Mouse (Mus musculus) heart, adult 2 months (tissue): Measurements from ENCODE around the gene Pmepa1. TPM values are rescaled to one million over a fixed set of nuclear protein-coding genes. Genes with fewer than 3 reads are reported as not detected.

Source experiments
- DNase-seq, 2 experiments: peaks; one replicate each; pipeline ENCODE4 v3.0.0; 2021
- H3K27ac ChIP-seq: fragments of 200-600 bp; 2 replicates; pipeline ENCODE4 v1.8.1; 2022
- H3K27me3 ChIP-seq: fragments of 200-500 bp; 2 replicates; pipeline ENCODE4 v1.6.1; 2012; ENCODE audit warnings: mild to moderate bottlenecking, low read length, inconsistent platforms, mixed read lengths; ENCODE audit not compliant: control insufficient read depth, insufficient read depth
- H3K36me3 ChIP-seq: fragments of 200-500 bp; 2 replicates; pipeline ENCODE4 v1.6.1; 2012; ENCODE audit warnings: low read length, inconsistent platforms; ENCODE audit not compliant: control insufficient read depth, insufficient read depth
- H3K4me1 ChIP-seq: fragments of 200-500 bp; 2 replicates; pipeline ENCODE4 v1.6.1; 2011; ENCODE audit warnings: low read length; ENCODE audit not compliant: control insufficient read depth, insufficient read depth
- H3K4me3 ChIP-seq: fragments of 200-600 bp; 2 replicates; pipeline ENCODE4 v1.8.1; 2022
- H3K79me2 ChIP-seq: fragments of 200-500 bp; replicated peaks from 2 replicates; pipeline ENCODE4 v1.6.1; 2012; ENCODE audit warnings: mild to moderate bottlenecking, inconsistent platforms, low read length, moderate library complexity, mixed read lengths; ENCODE audit not compliant: control insufficient read depth, insufficient read depth
- H3K9ac ChIP-seq: fragments of 200-500 bp; 2 replicates; pipeline ENCODE4 v1.6.1; 2012; ENCODE audit warnings: low read depth, mild to moderate bottlenecking, control low read depth, inconsistent platforms, low read length, mixed read lengths
- CTCF ChIP-seq: fragments of 200-600 bp; IDR thresholded peaks from 2 replicates; pipeline ENCODE4 v1.8.1; 2022; ENCODE audit warnings: antibody characterized with exemption, mild to moderate bottlenecking, moderate library complexity
- EP300 ChIP-seq: fragments of 200-500 bp; IDR thresholded peaks from 2 replicates; pipeline ENCODE4 v1.6.1; 2011; ENCODE audit warnings: low read depth, low read length, control low read depth; ENCODE audit not compliant: insufficient read depth
- POLR2A ChIP-seq: fragments of 200-500 bp; IDR thresholded peaks from 2 replicates; pipeline ENCODE4 v1.6.1; 2011; ENCODE audit warnings: mild to moderate bottlenecking, low read depth, low read length, control low read depth; ENCODE audit not compliant: insufficient read depth
- WGBS: fragments of 180-500 bp; shearing (Covaris S2); methylation state at CpG from one replicate; pipeline ENCODE4 v1.1.7; 2018; 5-methylcytosine and 5-hydroxymethylcytosine counted together
- intact Hi-C: fragments of 180-260 bp; cut with DNase I; formaldehyde crosslinking; loops from one replicate; pipeline ENCODE4 v1.15.1; 2025
- polyA plus RNA-seq: library from polyadenylated mRNA; depleted of rRNA; stranded (reverse); fragments of >200 nt; gene quantifications from 2 replicates; pipeline ENCODE4 v1.2.3, GENCODE M21; 2012
- total RNA-seq, 2 experiments: library from RNA; stranded (reverse); gene quantifications; 2 replicates each; pipeline ENCODE4 v1.2.3; 2021

Gene Pmepa1
- total and polyA plus RNA-seq, 3 experiments, result 28.4 to 41.7 (median 31.4) TPM

DNA sequence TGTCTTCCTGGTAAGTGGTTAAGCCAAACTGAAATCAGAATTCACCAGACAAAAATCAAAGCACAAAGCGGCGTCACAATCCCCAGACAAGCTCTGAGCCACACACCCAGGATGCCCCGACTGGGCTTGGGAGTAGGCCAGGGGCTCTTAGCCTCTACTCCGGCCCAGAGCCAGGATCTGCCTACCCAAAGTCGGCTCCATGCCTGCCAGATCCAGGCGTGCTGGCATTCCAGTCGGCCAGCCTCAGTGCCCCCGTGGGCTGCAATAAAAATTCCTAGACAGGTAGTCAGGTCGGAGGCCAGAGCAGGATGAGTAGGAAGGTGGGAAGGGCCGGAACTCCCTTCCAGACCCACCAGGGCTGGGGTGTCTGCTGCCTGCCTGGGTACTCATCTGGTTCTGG, 14.8 kb downstream of the Pmepa1 start:
- WGBS, result 54% methylated on average over 10 of the region's 10 CpGs
- H3K4me1 ChIP-seq, result peaks cover 36% of the 10 kb centered on the region
- no peak overlapping the region for H3K27ac ChIP-seq
- TF ChIP-seq POLR2A (no peak), EP300 (no peak), CTCF (no peak)
- no peaks in the 10 kb centered on the region for H3K27me3 ChIP-seq
- peaks cover 2% of the 10 kb centered on the region for H3K79me2 ChIP-seq
- H3K36me3 ChIP-seq, result no peaks in the 10 kb centered on the region
- H3K9ac ChIP-seq, result no peak overlapping the region
- peak; percentile 65 to 73 for DNase-seq
- no peak overlapping the region for H3K4me3 ChIP-seq
- intact Hi-C loops, result no loop called here

DNA sequence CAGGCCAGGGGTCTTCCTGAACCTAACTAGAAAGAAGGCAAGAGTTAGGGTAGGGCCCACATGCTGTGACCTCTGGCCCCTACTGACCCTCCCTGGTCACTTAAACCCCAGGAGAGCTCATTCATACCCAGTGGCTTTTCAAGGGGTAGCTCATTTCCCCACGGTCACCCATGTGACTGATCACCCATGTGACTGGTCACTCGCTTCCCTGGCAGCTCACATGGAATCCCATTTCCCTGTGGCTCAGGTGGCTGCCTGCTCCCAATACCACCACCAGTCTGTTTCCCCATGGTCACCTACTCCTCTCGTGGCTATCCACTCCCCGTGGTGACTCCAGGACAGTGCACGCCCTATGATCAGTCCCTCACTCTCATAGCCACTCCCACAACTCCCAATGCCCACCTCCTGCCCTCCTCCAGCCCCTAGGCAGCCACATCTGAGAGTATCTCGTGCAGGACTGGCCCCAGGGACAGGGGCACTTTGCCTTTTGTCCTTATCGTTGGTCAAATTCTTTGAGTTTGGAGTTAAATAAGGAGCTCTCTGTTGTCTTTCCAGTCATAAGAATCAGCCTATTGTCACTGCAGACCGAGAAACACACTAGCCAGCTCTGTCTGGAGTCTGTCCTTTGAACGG, 17.8 kb downstream of the Pmepa1 start:
- Histone ChIP-seq H3K36me3 (no peaks in the 10 kb centered on the region), H3K27ac (peak overlapping the region; percentile 36), H3K4me3 (no peak overlapping the region), H3K27me3 (no peaks in the 10 kb centered on the region), H3K79me2 (peaks cover 3% of the 10 kb centered on the region), H3K9ac (no peak overlapping the region), H3K4me1 (peaks cover 38% of the 10 kb centered on the region)
- intact Hi-C loops, result loop anchor here (1.0 kb wide), 1 partner anchor 17 kb away; no protein-coding TSS in a partner anchor
- TF ChIP-seq CTCF (no peak), POLR2A (no peak), EP300 (no peak)
- DNase-seq, result no peak
- 49% methylated on average over 9 of the region's 9 CpGs for WGBS

DNA sequence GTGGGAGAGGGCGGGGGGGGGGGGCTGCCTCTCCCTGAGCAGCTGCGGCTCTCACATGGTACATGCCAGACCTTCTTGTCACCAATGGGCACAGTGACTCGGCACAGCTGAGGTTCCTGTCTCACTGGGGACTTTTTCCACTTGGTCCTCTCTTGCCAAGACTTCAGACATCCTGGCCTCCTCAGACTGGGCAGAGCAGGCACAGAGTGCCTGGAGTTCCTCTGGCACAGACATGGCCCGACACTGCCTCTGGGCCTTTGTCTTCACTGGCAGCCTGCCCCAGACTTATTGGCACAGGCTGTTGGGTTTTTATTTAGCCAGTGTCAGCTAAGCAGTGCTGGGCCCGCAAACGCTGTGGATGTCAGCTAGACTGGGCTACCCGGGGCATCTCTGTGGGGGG, 18.7 kb downstream of the Pmepa1 start:
- peak; percentile 81 to 88 for DNase-seq
- H3K9ac ChIP-seq, result no peak overlapping the region
- 23% methylated on average over 7 of the region's 7 CpGs for WGBS
- H3K4me3 ChIP-seq, result no peak overlapping the region
- H3K79me2 ChIP-seq, result peaks cover 3% of the 10 kb centered on the region
- TF ChIP-seq POLR2A, result no peak
- peak; percentile 34; the same call in 1 of the 2 replicates for TF ChIP-seq EP300
- TF ChIP-seq CTCF, result no peak
- H3K36me3 ChIP-seq, result no peaks in the 10 kb centered on the region
- peaks cover 37% of the 10 kb centered on the region for H3K4me1 ChIP-seq
- H3K27me3 ChIP-seq, result no peaks in the 10 kb centered on the region
- H3K27ac ChIP-seq, result peak overlapping the region; percentile 36; the same call in 1 of the 2 replicates
- intact Hi-C loops, result loop anchor here (1.0 kb wide), 1 partner anchor 18 kb away; no protein-coding TSS in a partner anchor

DNA sequence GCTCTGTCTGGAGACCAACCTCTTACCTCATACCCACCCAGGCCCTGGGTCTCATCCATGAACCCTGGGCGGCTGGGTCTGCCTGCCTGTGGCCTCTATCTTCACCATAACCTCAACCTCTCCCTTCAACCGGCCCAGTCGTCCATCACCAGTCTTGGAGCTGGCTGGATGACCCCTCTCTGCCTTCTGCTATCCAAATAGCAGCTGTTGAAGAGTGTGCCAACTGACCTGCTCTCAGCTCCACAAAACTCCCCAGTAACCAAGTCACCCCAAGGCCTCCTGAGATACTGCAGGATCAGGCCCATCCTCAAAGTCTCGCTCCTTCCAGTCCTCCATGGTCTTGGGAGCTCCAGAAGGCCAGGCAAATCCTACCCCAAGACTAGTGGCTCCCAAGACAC, 19.8 kb downstream of the Pmepa1 start:
- intact Hi-C loops, result no loop called here
- no peaks in the 10 kb centered on the region for H3K27me3 ChIP-seq
- WGBS, result 81% methylated on average over 4 of the region's 4 CpGs

DNA sequence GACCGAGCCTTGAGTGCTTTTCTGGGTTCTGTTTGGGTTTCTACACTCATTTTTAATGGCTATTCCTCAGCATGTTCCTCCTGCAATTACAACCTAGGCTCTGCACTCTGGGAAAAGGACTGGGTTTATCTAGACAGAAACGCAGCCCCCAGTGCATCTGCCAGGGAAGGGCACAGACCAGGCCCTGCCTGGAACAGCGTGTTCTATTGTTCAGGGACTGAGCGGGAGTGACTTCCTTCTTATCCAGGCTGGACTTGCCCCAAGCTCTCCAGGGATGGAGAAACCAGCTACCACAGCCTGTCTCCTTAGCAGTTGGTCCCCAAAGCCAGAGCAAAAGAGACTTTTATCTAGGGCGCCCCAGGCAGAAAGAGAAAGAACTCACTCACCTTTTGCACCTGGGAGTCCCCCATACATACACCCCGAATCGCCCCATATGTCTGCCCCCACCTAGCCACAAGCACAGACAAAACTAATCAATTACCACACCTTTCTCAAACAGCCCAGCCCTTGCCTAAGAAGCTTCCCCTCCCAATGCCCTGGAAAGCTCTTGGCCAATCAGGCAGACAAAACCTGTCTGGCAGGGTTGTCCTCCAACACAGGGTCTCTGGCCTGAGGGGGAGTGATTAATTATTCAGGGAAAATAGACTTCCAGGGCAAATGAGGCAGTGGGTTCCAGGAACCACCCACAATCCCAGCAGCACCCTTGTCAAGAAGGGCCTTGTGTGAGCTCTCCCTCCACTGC, 20.4 kb downstream of the Pmepa1 start:
- Histone ChIP-seq H3K4me1 (peaks cover 47% of the 10 kb centered on the region), H3K79me2 (peaks cover 5% of the 10 kb centered on the region), H3K27ac (no peak overlapping the region), H3K27me3 (no peaks in the 10 kb centered on the region), H3K36me3 (no peaks in the 10 kb centered on the region), H3K9ac (no peak overlapping the region), H3K4me3 (no peak overlapping the region)
- intact Hi-C loops, result no loop called here
- 53% methylated on average over 7 of the region's 7 CpGs for WGBS
- TF ChIP-seq CTCF (no peak), POLR2A (no peak), EP300 (no peak)
- DNase-seq, result no peak

More for the DNA sequence above, 19.8 kb downstream of the Pmepa1 start:
- Histone ChIP-seq H3K4me3 (no peak overlapping the region), H3K79me2 (peaks cover 5% of the 10 kb centered on the region), H3K36me3 (no peaks in the 10 kb centered on the region), H3K4me1 (peaks cover 43% of the 10 kb centered on the region), H3K9ac (no peak overlapping the region), H3K27ac (no peak overlapping the region)
- TF ChIP-seq POLR2A, result no peak
- no peak for TF ChIP-seq CTCF
- TF ChIP-seq EP300, result no peak
- no peak for DNase-seq
